Mouse (Mus musculus) gastrocnemius, postnatal 14 days (tissue): ENCODE measurements at regions not wholly inside any gene's neighbourhood (a gene's known extent, or its start where the extent isn't known, plus 50 kb on each side); places are given as distances from the start of the nearest gene placed in this dataset.

Experiments used
- DNase-seq: peaks from one replicate; pipeline ENCODE4 v3.0.0; 2021; ENCODE audit warnings: mixed read lengths
- intact Hi-C: fragments of 180-260 bp; cut with DNase I; formaldehyde crosslinking; loops from one replicate; pipeline ENCODE4 v1.15.1; 2025; ENCODE audit warnings: low total_unique reads

DNA sequence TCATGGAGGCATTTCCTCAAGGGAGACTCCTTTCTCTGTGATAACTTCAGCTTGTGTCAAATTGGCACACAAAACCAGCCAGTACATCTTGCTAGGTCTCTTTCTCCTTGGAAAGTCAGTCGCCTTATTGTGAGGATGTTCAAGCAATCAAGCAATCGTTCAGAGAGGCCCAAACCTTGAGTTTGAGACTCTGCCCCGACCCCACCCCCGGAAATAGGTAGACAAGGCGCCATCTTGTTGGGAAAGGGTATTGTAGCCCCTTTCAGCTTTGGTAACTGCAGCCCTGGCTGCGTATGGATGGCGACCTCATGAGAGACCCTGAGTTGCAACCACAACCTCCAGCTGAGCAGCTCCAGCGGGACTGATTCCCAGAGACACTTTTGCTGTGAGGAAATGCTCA, 151.7 kb upstream of the Med13l start:
- DNase-seq = no peak
- intact Hi-C loops = no loop called here

DNA sequence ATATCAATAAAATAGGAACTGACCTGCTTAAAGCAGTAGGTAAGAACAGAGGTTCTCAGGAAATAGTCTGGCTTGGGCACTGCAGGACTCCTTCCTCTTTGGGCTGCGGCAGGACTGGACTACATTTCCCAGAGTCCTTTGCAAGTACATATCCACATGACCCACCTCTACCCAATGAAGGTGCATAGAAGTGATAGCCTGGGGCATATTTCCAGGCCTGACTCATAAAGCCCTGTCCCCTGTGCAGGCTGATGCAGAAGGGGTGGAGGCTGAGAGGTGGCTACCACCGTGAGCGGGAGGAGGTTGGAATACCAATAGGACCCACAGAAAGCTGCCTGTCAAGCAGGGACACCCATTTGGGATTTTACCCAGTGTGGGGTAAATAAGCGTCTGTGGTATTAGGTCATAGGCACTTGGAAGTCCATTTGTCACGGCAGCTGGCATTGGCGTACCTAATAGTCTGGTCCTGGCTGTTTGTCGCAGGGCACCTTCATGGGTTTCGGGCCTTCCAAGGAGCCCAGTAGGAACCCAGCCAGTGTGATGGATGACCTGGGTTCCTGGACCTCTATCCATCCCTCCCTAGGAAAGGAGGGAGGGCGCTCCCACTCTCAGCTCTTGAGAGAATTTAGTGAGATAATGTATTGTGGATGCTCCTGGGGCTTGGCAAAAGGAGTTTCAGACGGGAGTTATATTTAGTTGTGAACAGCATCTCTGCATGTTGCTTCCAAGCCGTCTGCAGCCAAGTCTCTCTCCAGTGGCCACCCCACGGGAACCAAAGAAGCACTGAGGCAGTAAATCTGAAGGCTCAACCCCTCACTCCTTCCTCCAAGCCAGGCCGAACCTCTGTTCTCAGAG, 146.8 kb upstream of the Med13l start:
- DNase-seq = peak; percentile 79
- intact Hi-C loops = no loop called here

DNA sequence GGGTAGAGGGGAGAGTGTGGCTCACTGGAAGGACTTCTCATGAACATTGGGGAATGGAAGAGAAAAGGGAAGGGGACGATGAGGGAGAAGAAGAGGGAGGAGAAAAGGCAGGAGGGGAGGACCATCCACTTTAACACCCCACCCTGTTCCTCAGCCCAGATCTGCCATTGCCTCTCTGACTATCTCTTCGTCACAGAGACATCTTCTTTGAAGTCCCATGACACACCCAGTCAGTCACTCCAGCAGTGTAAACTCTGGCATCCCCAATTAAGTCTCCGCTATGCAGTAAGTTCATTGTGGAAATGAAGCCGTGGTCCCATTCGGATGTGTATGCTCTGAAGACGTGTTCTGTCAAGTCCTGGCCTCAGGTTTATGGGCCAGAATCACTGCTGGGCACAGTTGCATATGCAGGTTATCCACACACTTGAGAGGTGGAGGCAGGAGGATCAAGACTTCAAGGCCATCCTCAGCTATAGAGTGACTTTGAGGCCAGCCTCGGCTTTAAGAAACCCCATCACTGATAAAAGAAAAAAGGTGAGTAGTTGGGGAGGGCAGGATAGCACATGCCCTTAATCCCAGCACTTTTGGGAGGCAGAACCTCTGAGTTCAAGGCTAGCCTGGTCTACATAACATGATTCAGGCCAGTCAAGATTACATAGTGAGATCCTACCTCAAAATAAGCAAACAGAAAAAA, 141.0 kb upstream of the Med13l start:
- intact Hi-C loops = no loop called here

DNA sequence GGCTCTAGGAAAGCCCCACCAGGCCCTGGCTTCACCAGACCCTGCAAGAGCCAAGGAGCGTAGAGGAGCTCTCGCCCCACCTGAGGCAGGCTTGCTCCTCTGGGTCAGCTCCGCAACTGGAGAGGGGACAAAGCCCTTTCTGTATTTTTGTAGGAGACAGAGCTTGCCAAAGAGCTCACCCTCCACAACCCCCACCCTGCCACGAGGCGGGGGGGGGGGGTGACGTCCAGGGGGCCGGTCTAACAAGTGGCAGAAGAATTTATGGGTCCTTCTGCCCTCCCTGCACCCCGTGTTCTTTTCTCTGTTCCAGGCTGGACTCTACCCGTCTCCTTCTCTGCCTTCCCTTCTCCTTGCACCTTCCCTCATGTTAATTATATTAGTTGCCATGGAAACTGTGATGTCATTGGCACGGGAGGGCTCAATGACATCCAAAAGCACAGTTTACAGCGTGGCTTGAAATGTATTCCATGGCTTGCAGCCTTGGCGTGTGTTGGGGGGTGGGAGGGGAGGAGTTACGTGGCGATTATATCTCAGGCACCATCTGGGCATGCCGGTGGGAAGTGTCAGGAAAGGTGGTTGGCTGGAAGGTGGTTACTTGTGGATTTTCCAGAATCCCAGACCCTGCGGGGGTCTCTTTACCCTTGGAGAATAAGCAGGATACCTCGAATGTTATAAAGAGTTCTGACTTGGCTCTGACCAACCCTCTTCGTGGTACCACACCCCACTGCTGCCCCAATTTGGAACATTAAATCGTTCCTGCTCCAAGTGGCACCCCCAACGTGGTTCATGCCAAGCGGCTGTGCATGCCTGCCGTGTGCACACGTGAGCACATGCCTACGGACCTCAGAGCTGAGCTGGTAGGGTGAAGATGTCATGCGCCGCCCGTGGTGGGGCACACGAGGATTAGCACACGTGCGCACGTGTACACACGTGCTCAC, 138.3 kb upstream of the Med13l start:
- no peak for DNase-seq

More for the DNA sequence above, 141.0 kb upstream of the Med13l start:
- DNase-seq = no peak

DNA sequence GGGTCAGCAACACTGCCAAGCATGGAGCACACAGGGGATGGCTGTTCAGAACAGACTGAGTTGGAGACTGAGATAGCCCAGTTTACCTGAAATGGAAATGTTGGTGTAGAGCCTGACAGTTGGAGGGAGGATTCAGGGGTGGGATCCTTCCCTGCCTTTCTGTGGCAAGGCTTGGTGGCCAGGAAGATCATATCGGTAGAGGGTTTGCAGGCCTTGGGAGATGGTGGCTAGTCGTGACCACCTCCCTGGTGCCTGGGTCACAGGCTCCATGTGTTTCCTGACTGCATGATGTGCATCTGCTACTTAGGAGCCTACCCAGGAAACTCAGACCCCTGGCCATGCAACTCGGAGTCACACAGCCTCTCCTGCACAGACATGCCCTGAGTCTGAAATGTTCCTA, 136.3 kb upstream of the Med13l start:
- DNase-seq = no peak
- intact Hi-C loops = no loop called here

More for the DNA sequence above, 138.3 kb upstream of the Med13l start:
- intact Hi-C loops = no loop called here

DNA sequence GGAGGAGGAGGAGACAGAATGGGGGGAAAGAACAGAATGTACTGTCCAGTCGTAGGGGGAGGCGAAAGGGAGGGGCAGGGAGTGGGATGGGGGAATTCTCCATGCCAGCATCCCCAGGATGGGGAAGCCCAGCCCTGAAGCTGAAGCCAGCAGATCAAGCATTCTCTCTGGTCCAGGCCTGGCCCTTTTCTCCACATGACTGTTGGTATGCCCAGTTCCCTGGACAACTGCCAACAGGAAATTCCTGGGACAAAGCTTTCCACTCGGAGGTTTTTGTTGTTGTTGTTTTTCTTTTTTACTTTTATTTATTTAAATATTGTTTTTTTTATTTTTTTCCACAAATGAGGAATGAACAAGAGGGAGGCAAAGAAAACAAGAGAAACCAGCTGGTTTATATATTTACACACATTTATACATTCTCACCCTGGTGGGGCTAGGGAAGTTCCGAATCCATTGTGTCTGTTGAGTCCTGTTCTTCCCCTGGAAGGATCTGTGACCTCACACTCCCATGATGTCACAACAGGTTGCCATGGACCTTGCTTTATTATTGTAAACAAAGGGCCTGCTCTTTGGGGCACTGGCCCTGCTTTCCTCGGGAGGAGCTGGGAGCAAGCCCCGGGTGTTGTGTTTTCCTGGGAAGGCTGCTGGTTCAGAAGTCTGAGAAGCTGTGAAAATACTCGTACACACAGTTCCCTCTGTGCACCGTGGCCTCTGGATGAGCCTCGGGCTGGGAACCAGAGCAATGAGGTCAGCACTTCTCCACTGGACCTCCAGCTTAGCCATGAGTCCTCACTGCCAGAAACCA, 135.5 kb upstream of the Med13l start:
- DNase-seq = peak; percentile 77
- intact Hi-C loops = no loop called here

DNA sequence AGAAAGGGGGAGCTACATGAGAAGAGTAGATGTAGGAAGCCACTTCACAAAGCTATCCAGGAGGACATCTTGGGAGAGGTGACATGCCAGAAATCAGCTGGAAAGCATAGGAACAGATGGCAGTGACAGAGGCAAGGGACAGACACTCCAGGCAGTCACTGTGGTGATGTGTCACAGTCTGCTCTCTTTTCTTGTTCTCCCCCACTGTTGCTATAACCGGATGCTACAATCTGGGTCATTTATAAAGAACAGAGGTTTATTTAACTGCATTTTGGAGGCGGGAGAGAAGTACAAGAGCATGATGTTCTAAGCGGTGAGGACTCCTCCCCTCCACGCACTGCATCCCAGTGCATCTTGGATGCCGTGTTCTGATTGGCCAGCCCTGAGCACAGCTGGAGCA, 133.8 kb upstream of the Med13l start:
- intact Hi-C loops = no loop called here
- no peak for DNase-seq

DNA sequence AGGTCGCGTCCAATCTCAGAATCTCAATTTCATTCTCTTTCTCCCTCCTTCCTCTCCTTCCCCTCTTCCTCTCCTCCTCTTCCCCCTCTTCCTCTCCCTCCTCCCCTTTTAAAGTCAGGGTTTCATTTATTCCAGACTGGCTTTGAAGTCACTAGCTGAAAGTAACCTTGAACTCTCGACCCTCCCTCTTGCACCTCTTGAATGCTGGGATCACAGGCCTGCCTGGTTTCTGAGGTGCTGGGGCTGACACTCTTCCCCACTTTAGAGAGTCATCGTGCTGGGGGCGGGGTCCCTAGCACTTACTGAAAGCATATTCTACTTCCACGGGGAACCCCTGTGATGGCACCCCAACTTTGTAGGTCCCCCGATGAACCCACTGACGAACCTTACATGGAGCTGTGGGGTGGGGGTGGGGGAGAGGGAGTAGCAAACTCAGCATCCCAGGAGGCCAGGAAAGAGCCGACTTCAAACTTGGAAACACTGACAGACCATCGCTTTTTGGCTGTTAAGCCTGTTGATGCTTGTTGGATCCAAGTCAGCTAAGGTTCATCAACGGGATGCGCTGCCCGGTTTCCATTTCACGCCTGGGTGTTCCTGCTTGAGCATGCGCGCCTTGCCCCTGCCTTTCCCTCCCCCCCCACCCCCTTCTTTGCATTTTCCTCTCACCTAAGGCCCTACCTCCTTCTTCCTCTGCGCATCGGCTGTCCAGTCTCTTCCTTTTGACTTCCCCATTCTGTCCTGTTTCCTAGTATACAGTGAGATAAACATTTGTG, 132.0 kb upstream of the Med13l start:
- DNase-seq = no peak
- intact Hi-C loops = no loop called here

DNA sequence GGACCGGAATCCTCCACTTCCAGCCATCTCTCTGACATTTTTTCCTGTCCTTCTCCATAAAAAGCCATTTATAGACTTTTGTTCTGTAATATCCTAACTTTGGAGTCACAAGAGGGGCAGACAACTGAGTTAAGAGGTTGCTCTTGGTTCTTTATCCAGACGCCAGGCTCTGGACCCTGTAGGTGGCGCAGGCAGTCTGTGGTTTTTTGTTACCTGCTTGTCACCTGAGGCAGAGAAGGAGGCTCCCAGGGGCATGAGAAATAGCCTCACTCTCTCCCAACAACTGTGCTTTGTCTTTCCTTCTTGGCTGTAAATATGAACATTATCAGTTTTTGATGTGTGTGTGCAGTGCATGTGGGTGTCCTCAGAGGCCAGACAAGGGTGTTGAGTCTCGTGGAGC, 126.9 kb upstream of the Med13l start:
- DNase-seq = no peak
- intact Hi-C loops = no loop called here

DNA sequence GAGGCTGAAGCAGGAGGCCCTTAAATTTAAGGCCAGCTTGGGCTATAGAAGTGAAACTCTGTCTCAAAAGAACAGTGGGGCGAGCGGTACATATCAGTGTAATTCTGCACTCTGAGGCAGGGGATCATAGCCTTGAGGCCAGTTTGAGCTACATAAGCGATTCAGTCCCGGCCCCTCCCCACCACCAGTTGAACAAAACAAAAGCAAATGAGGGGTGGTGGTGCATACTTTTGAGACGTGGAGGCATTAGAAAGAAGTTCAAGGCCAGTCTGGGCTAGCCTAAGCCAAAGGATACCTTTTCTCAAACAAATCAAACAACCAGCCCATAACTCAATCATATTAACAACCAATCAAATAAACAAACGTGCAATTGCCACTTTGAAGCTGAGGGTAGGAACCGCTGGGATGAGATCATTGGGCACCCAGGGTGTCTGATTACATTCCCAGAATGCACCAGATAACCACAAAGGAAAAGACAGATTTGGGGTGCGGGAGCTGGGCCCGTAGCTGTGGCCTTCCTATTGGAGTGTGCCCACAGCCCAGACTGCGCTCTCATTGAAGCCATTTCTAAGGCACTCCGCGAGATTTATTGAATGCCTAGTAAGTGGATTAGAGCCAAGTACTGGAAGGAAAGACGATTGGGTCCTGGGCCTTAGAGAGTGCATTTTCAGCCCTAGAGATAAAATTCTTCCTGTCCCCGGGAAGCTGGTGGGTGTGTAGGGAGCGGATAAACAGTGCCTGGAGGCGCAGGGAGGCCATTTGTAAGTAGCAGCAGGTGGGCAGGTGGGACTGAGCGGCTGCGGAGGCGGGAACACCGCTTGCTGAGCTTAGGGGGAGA, 125.5 kb upstream of the Med13l start:
- intact Hi-C loops = no loop called here
- DNase-seq = no peak

DNA sequence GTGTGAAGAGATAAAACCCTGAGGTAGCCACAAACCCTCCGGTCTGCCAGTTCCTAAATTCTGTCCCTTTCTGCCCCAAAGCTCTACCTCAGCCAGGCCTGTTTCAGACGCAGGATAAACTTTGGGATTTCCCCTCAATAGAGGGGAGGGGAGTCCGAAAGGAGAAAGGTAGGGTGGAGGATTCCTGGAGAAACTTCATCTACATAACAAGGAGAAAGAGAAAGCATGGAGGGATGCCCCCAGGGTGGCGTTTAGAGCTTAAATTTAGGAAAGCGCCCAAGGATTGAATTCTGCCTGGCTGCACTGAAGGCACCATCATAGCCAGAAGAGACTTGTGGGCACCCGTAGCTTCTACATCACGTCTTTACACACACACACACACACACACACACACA, 124.9 kb upstream of the Med13l start:
- no peak for DNase-seq
- intact Hi-C loops = no loop called here

DNA sequence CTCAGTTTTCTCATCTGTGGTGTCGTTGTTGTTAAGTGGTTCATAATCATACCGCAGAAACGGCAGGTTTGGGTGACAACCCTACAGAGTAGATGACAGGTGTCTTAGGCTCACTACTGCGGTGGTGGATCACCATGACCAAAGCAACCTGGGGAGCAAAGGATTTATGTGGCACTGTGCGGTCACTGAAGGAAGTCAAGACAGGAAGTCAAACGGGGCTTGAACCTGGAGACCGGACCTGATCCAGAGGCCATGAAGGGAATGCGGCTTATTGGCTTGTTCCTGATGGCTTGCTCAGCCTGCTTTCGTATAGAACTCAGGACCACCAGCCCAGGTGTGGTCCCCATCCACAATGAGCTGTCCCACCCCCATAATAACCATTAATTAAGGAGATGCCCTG, 124.4 kb upstream of the Med13l start:
- intact Hi-C loops = no loop called here
- no peak for DNase-seq

DNA sequence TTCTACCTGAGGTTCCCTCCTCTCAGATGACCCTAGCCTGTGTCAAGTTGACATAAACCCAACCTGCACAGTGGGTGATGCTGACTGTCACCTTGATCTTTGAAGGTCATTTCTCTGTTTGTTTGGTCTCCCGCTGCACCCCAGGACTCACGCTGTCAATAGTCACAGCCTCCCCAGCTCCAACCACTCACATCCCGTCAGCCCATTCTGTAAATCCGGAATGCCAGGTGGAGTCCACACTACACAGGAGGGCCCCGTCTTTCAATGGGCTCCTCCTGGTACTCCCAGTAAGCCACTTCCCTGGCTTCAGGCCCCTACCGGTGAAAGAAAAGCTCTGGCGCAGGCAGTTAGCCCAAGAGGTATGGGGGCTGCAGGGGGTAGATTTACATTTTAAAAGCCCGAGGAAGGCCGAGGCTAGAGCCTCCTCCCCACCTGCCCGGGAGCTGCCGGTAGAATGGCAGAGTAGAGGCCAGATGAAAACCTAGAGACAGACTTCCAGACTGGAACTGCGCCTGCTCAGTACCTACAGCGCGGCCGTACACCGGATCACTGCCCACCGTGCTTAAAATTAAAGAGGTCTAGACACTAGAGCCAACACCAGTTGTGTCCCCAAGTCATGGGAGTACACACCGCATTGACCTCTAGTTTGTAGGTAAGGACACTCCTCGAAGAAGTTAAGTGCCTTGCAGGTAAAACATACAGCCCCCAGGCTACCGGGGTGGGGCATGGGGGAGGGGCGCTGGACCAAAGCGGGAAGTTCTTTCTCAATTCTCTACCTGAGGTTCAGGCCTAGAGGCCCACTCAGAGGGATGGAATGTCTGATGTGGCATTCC, 123.8 kb upstream of the Med13l start:
- no peak for DNase-seq
- intact Hi-C loops = no loop called here

DNA sequence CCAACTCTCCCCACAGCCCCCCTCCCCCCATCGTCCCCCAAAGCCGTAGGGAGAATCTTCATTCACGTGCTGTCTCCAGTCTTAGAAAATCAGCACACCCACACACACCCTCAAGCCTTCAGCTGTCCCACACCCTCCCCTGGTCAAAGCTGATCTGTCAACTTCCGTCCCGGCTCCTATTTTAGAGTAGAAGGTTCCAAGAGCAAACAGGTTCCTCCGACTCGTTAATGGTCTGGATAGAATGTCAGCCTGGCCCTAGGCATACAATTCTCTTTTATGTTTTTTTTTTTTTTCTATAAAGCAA, 123.2 kb upstream of the Med13l start:
- intact Hi-C loops = no loop called here
- DNase-seq = no peak

DNA sequence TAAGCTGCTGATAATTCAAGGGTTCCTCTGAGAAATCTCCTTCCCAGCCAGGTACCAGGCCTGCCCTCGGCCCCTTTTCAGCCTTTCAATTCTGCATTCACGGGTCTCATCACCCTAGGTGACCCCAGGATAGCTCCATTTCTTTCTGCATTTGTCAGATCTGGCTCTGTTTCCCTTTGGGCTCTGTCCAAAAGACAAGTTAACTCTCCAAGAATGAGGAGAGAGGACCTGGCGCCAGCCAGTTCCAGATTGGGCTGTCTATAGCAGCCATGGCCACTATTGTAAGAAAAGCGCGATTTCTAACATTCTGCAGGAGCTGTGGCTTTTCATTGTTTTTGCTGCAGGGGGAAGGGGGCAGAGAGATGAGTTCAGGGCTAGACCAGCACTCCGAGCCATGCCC, 122.5 kb upstream of the Med13l start:
- DNase-seq = peak; percentile 41
- intact Hi-C loops = no loop called here

DNA sequence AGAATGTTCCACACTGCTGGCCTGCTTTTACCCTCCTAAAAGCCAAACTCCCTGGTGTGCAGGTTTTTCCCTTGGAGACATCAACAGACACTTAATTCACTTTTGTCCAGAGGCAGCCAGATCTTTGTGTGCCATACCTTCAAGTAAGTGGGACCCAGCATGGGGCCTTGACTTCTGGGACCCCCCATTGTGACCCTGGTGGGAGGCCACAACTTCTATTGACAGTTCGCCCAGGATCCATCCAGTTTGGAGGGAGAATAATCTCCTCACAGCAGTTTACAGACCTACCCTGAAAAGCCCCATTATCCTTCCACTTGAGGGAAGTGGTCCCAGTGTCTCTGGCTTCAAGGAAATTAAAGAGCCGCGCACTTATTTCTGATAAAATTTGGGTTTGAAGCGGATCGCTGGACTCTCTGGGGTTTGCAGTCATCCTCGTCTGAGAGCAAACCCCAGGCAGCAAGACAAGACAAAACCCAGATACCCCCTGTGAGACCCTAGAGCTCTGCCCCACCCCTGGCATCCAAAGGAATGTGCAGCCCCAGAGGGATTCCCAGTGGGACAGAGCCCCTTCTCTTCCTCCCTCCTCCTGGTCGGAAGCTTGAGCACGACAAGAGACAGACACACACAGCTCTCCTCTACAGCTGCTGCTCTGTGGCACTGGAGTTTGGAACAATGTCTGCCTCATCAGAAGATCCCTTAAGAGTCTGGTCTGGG, 115.8 kb upstream of the Med13l start:
- DNase-seq = no peak
- intact Hi-C loops = no loop called here
